Mouse (Mus musculus): ENCODE measurements around the gene Slc25a22.

- TF ChIP-seq CTCF (IDR thresholded peaks at IDR 0.05; ENCODE audit: low read depth), result no peak; the same call in 1 of the 2 replicates
- no peak for TF ChIP-seq EP300 (IDR thresholded peaks at IDR 0.05; ENCODE audit: low read depth)
Measured at GRCm38 (mm10) chr7:141455610-141456314, 18.1 kb upstream of the Slc25a22 start.

Measured in liver, embryonic 14.5 days (tissue).